Mouse (Mus musculus) forebrain, postnatal 0 days (tissue): ENCODE measurements around the gene Aplp2. TPM values are rescaled to one million over a fixed set of nuclear protein-coding genes. Genes with fewer than 3 reads are reported as not detected.

Source experiments
- ATAC-seq: fragments of 200-750 bp; cut with Nextera tagmentation; 2 replicates; pipeline ENCODE4 v1.8.0; 2017; ENCODE audit warnings: mild to moderate bottlenecking, moderate library complexity
- DNase-seq: peaks from one replicate; pipeline ENCODE4 v3.0.0-alpha.2; 2015
- H3K27ac ChIP-seq: fragments of 300-500 bp; sonication (generic); 2 replicates; pipeline ENCODE4 v1.5.1; 2014; ENCODE audit warnings: low read depth, mild to moderate bottlenecking, antibody characterized with exemption, low read length, moderate library complexity, mixed read lengths
- H3K27me3 ChIP-seq: fragments of 300-500 bp; sonication (generic); 2 replicates; pipeline ENCODE4 v1.6.1; 2014; ENCODE audit warnings: mild to moderate bottlenecking, low read length, mixed read lengths; ENCODE audit not compliant: insufficient read depth
- H3K36me3 ChIP-seq: fragments of 300-500 bp; sonication (generic); 2 replicates; pipeline ENCODE4 v1.6.1; 2014; ENCODE audit warnings: mild to moderate bottlenecking, moderate library complexity; ENCODE audit not compliant: insufficient read depth
- H3K4me1 ChIP-seq: fragments of 300-500 bp; sonication (generic); 2 replicates; pipeline ENCODE4 v1.6.1; 2014; ENCODE audit warnings: antibody characterized with exemption; ENCODE audit not compliant: insufficient read depth
- H3K4me2 ChIP-seq: fragments of 300-500 bp; sonication (generic); 2 replicates; pipeline ENCODE4 v1.6.1; 2014; ENCODE audit warnings: low read depth, mild to moderate bottlenecking, moderate library complexity
- H3K4me3 ChIP-seq: fragments of 300-500 bp; sonication (generic); 2 replicates; pipeline ENCODE4 v1.5.1; 2014; ENCODE audit warnings: low read depth, low read length, mixed read lengths
- H3K9ac ChIP-seq: fragments of 300-500 bp; sonication (generic); 2 replicates; pipeline ENCODE4 v1.6.1; 2014; ENCODE audit warnings: mild to moderate bottlenecking
- H3K9me3 ChIP-seq: fragments of 300-500 bp; sonication (generic); 2 replicates; pipeline ENCODE4 v1.6.1; 2016; ENCODE audit warnings: low read length
- CTCF ChIP-seq: sonication (generic); IDR thresholded peaks from 2 replicates; pipeline ENCODE4 v1.5.1; 2016; ENCODE audit warnings: antibody characterized with exemption, control low read depth, low read depth
- WGBS: fragments of 180-500 bp; shearing (Covaris S2); extraction: QIAGEN DNeasy Blood & Tissue Kit; methylation state at CpG from one replicate; pipeline ENCODE4 v1.1.7; 2014; 5-methylcytosine and 5-hydroxymethylcytosine counted together
- polyA plus RNA-seq: library from polyadenylated mRNA; unstranded; fragments of >200 nt; fragmentation: Nextera tagmentation; extraction: Ambion mirVana; gene quantifications from 2 replicates; pipeline ENCODE4 v1.2.1, GENCODE M21; 2015
- total RNA-seq: library from RNA; depleted of rRNA; stranded (reverse); fragments of >200 nt; gene quantifications from 2 replicates; pipeline ENCODE4 v1.2.3, GENCODE M21; 2014; rRNA removed

Aplp2 gene
- total and polyA plus RNA-seq, 2 experiments from 2014 or later, result 328 to 341 TPM

GRCm38 (mm10) chr9:31117488-31117887, 94.1 kb downstream of the Aplp2 start:
- 90% methylated on average over 6 of the region's 6 CpGs for WGBS
- H3K9me3 ChIP-seq, result no peaks in the 10 kb centered on the region
- H3K4me1 ChIP-seq, result no peaks in the 10 kb centered on the region
- no peak overlapping the region for H3K4me2 ChIP-seq
- no peak overlapping the region for H3K9ac ChIP-seq
- TF ChIP-seq CTCF, result no peak
- no peak for ATAC-seq
- H3K27ac ChIP-seq, result no peak overlapping the region
- no peak overlapping the region for H3K4me3 ChIP-seq
- H3K27me3 ChIP-seq, result no peaks in the 10 kb centered on the region
- no peak for DNase-seq
- no peaks in the 10 kb centered on the region for H3K36me3 ChIP-seq

GRCm38 (mm10) chr9:31117088-31117487, 94.5 kb downstream of the Aplp2 start:
- no peaks in the 10 kb centered on the region for H3K4me1 ChIP-seq
- H3K27me3 ChIP-seq, result no peaks in the 10 kb centered on the region
- no peak overlapping the region for H3K9ac ChIP-seq
- no peak for ATAC-seq
- no peak overlapping the region for H3K27ac ChIP-seq
- no peak for DNase-seq
- H3K9me3 ChIP-seq, result no peaks in the 10 kb centered on the region
- no peak overlapping the region for H3K4me3 ChIP-seq
- no peak overlapping the region for H3K4me2 ChIP-seq
- TF ChIP-seq CTCF, result no peak
- H3K36me3 ChIP-seq, result no peaks in the 10 kb centered on the region
- WGBS, result 95% methylated on average over 11 of the region's 11 CpGs

GRCm38 (mm10) chr9:31115586-31115985, 96.0 kb downstream of the Aplp2 start:
- Histone ChIP-seq H3K4me3 (no peak overlapping the region), H3K4me2 (no peak overlapping the region), H3K4me1 (no peaks in the 10 kb centered on the region), H3K36me3 (no peaks in the 10 kb centered on the region), H3K27me3 (no peaks in the 10 kb centered on the region), H3K9me3 (no peaks in the 10 kb centered on the region), H3K9ac (no peak overlapping the region), H3K27ac (no peak overlapping the region)
- no peak for TF ChIP-seq CTCF
- DNase-seq, result no peak
- ATAC-seq, result no peak; the same call in 1 of the 2 replicates

GRCm38 (mm10) chr9:31108464-31108863, 103.2 kb downstream of the Aplp2 start:
- no peak overlapping the region for H3K9ac ChIP-seq
- no peaks in the 10 kb centered on the region for H3K36me3 ChIP-seq
- DNase-seq, result no peak
- TF ChIP-seq CTCF, result no peak
- no peak overlapping the region for H3K27ac ChIP-seq
- WGBS, result 88% methylated on average over 8 of the region's 8 CpGs
- no peak overlapping the region for H3K4me2 ChIP-seq
- no peaks in the 10 kb centered on the region for H3K27me3 ChIP-seq
- H3K9me3 ChIP-seq, result no peaks in the 10 kb centered on the region
- no peak overlapping the region for H3K4me3 ChIP-seq
- no peak for ATAC-seq
- no peaks in the 10 kb centered on the region for H3K4me1 ChIP-seq

Other genes starting within 250 kb of the Aplp2 start
- gene Zbtb44, start 181.2 kb downstream of the Aplp2 start, total RNA-seq, result 20.2 and 22.1 TPM in 2 replicates
- gene Zbtb44, start 181.2 kb downstream of the Aplp2 start, polyA plus RNA-seq, result 3.2 and 5.3 TPM in 2 replicates
- gene St14, start 80.0 kb downstream of the Aplp2 start, total RNA-seq, result 0.38 and 0.81 TPM in 2 replicates
- 0.35 and 0.44 TPM in 2 replicates for gene St14, start 80.0 kb downstream of the Aplp2 start, polyA plus RNA-seq
- 13.2 and 16.0 TPM in 2 replicates for gene Prdm10, start 68.7 kb upstream of the Aplp2 start, total RNA-seq
- 3.4 and 5.1 TPM in 2 replicates for gene Prdm10, start 68.7 kb upstream of the Aplp2 start, polyA plus RNA-seq
- gene Nfrkb, start 174.4 kb upstream of the Aplp2 start, total RNA-seq, result 30.9 and 46.8 TPM in 2 replicates
- gene Nfrkb, start 174.4 kb upstream of the Aplp2 start, polyA plus RNA-seq, result 13.7 and 22.0 TPM in 2 replicates